Mouse (Mus musculus): ENCODE measurements around the gene 4933428G20Rik.

DNA sequence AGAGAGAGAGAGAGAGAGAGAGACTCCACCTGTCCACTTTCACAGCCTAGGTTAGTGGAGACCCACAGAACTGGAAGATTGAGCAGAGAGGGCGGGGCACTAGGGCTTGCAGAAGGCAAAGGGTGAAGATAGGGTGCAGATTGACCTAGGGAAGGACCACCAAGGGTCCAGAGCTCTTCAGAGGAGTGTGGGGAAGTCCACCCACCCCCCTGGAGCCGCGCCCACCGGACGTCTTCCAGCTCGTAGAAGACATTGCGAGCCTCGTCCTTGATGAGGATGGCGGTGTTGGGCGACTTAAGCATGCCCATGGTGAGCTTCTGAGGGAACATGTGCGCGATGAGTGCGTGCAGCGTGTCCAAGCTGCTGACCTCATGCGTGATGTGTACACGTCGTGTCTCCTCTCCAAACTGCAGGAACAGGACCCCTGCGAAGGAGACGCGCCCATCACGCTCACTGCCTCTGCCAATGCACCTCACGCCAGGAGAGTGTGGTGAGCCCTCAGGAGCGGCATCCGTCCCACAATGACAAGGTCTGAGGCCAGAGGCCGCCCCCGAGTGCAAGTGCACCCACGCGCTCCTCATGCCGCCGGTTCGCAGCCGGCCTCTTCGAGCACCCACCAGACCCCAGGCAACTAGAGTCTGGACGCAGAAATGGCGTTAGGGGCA is 36.1 kb upstream of the 4933428G20Rik start:
- TF ChIP-seq CTCF (IDR thresholded peaks at IDR 0.05) (no peak), EP300 (IDR thresholded peaks at IDR 0.05) (no peak)

Measured in lung, postnatal 0 days (tissue).